Mouse (Mus musculus) liver, embryonic 14.5 days (tissue): ENCODE measurements around the gene Pkn2. TPM values are rescaled to one million over a fixed set of nuclear protein-coding genes. Genes with fewer than 3 reads are reported as not detected.
A peak's percentile ranks its signal among the peaks of the same experiment; 100 is the strongest.

ENCODE experiments used
- ATAC-seq: fragments of 200-750 bp; cut with Nextera tagmentation; 2 replicates; pipeline ENCODE4 v1.8.0; 2017; ENCODE audit warnings: moderate number of reproducible peaks, mild to moderate bottlenecking, moderate library complexity; ENCODE audit not compliant: insufficient read depth
- DNase-seq, 3 experiments: peaks; one replicate each; pipeline ENCODE4 v3.0.0-alpha.2; 2012 to 2013; ENCODE audit warnings: low read depth in 3 of 3, low spot score in 3 of 3
- H3K27ac ChIP-seq: fragments of 300-500 bp; sonication (generic); 2 replicates; pipeline ENCODE4 v1.5.1; 2014; ENCODE audit warnings: moderate library complexity, mild to moderate bottlenecking, control low read depth, inconsistent platforms
- H3K27me3 ChIP-seq: fragments of 300-500 bp; sonication (generic); 2 replicates; pipeline ENCODE4 v1.6.1; 2014; ENCODE audit warnings: mild to moderate bottlenecking, low read length, moderate library complexity; ENCODE audit not compliant: control insufficient read depth, insufficient read depth
- H3K36me3 ChIP-seq: fragments of 300-500 bp; sonication (generic); replicated peaks from 2 replicates; pipeline ENCODE4 v1.6.1; 2014; ENCODE audit warnings: low read depth; ENCODE audit not compliant: control insufficient read depth, insufficient read depth
- H3K4me1 ChIP-seq, 2 experiments: fragments of 200-500 bp in 1 of 2; fragments of 300-500 bp in 1 of 2; sonication (generic) in 1 of 2; replicated peaks; 2 replicates each; pipeline ENCODE4 v1.6.1; 2012 to 2014; ENCODE audit warnings: antibody characterized with exemption in 1 of 2, inconsistent platforms in 1 of 2, low read length in 1 of 2; ENCODE audit not compliant: control insufficient read depth in 2 of 2, insufficient read depth in 2 of 2
- H3K4me2 ChIP-seq: fragments of 300-500 bp; sonication (generic); 2 replicates; pipeline ENCODE4 v1.6.1; 2014; ENCODE audit warnings: low read depth, mild to moderate bottlenecking, control low read depth, moderate library complexity
- H3K4me3 ChIP-seq, 2 experiments: fragments of 200-500 bp in 1 of 2; fragments of 300-500 bp in 1 of 2; sonication (generic) in 1 of 2; 2 replicates each; pipeline ENCODE4 v1.5.1; 2012 to 2014; ENCODE audit warnings: low read depth in 2 of 2, low read length in 2 of 2, mild to moderate bottlenecking in 2 of 2, control low read depth in 1 of 2, inconsistent platforms in 1 of 2, moderate library complexity in 1 of 2; ENCODE audit not compliant: insufficient read depth in 1 of 2
- H3K9ac ChIP-seq: fragments of 300-500 bp; sonication (generic); replicated peaks from 2 replicates; pipeline ENCODE4 v1.6.1; 2014; ENCODE audit warnings: mild to moderate bottlenecking, control low read depth, moderate library complexity
- H3K9me3 ChIP-seq: fragments of 300-500 bp; sonication (generic); 2 replicates; pipeline ENCODE4 v1.6.1; 2016; ENCODE audit warnings: low read length, mixed read lengths; ENCODE audit not compliant: control insufficient read depth
- CTCF ChIP-seq: IDR thresholded peaks from 2 replicates; pipeline ENCODE4 v1.5.1; 2016; ENCODE audit warnings: antibody characterized with exemption, low read depth, control low read depth
- EP300 ChIP-seq: IDR thresholded peaks from 2 replicates; pipeline ENCODE4 v1.6.1; 2016; ENCODE audit warnings: antibody characterized with exemption, low read depth
- WGBS: fragments of 180-500 bp; shearing (Covaris S2); extraction: QIAGEN DNeasy Blood & Tissue Kit; methylation state at CpG from one replicate; pipeline ENCODE4 v1.1.7; 2014; ENCODE audit not compliant: insufficient replicate concordance; 5-methylcytosine and 5-hydroxymethylcytosine counted together
- polyA plus RNA-seq, 2 experiments: library from polyadenylated mRNA; depleted of rRNA in 1 of 2; stranded (reverse) in 1 of 2; unstranded in 1 of 2; fragments of >200 nt; fragmentation: Nextera tagmentation in 1 of 2; extraction: Ambion mirVana in 1 of 2; gene quantifications; 2 replicates each; pipeline versions ENCODE4 v1.2.1 to v1.2.3; 2012 to 2014

Pkn2 gene
- polyA plus RNA-seq, 2 experiments, result 14.9 to 31.1 TPM

DNA sequence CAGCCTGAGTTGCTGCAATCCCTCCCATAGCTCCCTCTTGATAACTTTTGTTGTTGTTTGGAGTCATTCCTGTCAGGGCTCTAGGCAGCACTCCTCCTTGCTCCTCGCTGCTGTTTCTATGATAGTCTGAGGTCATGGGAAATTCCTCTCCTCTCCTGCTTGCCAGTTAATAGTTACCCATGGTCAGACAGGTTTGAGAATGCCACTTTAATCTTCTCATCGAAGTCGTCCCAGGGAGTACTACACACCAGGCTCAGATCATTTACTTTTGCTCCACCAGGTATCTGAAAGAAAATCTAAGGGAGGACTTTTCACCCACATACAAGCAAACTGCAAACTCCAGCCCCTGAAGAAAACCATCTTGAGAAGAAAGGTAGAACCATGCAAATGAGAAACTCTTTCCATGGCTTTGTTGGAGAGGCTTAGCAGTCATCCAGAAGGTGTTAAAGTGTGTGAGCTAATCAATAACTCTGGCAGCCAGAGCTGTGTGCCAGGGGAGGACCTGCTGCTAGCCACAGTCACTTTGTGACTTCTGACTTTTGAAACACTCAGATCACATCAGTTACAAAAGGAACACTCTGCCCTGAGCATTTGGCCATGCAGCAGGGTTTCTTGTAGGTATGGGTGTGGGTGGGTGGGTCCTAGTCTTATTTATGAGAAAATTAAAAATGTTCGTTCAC lies 36.1 kb upstream of the Pkn2 start:
- no peak for DNase-seq

DNA sequence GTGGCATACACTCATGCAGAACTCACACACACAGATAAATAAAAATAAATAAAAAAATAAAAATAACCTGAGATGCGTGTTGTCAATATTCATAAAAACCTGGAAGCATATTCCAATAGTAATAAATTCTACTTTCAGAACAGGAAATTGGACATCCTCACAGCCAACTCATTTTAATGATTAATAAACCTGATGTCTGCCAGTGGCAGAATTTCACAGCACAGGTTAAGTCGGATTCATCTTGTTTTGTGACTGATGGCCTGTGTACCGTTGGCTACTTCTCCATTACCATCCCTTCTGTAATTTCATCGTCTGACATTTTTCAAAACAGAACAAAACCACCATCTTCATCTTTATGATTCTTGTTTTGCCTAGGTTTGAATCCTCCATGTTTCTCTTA lies 35.4 kb upstream of the Pkn2 start:
- no peak overlapping the region for H3K9ac ChIP-seq
- ATAC-seq (no peak), DNase-seq (no peak)
- WGBS, result 72% methylated on average over 4 of the region's 4 CpGs
- H3K36me3 ChIP-seq, result no peaks in the 10 kb centered on the region
- TF ChIP-seq CTCF (no peak), EP300 (no peak)
- H3K4me2 ChIP-seq, result no peak overlapping the region
- no peak overlapping the region for H3K4me3 ChIP-seq
- H3K27me3 ChIP-seq, result no peaks in the 10 kb centered on the region
- H3K27ac ChIP-seq, result no peak overlapping the region
- H3K4me1 ChIP-seq, result no peaks in the 10 kb centered on the region
- H3K9me3 ChIP-seq, result no peaks in the 10 kb centered on the region

More for the DNA sequence above, 36.1 kb upstream of the Pkn2 start:
- no peak overlapping the region for H3K4me2 ChIP-seq
- no peak overlapping the region for H3K4me3 ChIP-seq
- TF ChIP-seq CTCF (no peak), EP300 (no peak)
- H3K9me3 ChIP-seq, result no peaks in the 10 kb centered on the region
- 53% methylated on average over 4 of the region's 4 CpGs for WGBS
- H3K9ac ChIP-seq, result no peak overlapping the region
- no peaks in the 10 kb centered on the region for H3K4me1 ChIP-seq
- H3K27me3 ChIP-seq, result no peaks in the 10 kb centered on the region
- no peak overlapping the region for H3K27ac ChIP-seq
- ATAC-seq, result no peak
- no peaks in the 10 kb centered on the region for H3K36me3 ChIP-seq

DNA sequence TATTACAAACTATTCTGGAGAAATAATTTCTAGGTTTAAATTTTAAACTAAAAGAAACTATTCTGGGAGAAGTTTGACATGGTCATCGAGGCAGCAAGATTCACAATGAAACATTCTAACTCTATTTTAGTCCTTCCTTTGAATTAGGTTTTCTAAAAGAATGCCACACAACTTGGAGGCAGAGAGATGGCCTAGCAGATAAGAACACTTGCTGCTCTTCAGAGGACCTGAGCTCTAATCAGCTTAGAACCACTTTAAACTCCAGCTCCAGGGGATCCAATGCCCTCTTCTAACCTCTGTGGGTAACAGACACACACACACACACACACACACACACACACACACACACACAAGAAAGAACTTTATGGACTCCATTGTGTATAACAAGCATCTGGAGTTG lies 31.5 kb upstream of the Pkn2 start:
- ATAC-seq, result no peak
- no peak overlapping the region for H3K4me2 ChIP-seq
- H3K27ac ChIP-seq, result no peak overlapping the region
- no peaks in the 10 kb centered on the region for H3K9me3 ChIP-seq
- no peak for DNase-seq
- no peak overlapping the region for H3K4me3 ChIP-seq
- no peaks in the 10 kb centered on the region for H3K4me1 ChIP-seq
- no peaks in the 10 kb centered on the region for H3K36me3 ChIP-seq
- WGBS, result 29% methylated on average over 1 of the region's 1 CpGs
- H3K27me3 ChIP-seq, result no peaks in the 10 kb centered on the region
- H3K9ac ChIP-seq, result no peak overlapping the region
- TF ChIP-seq EP300 (no peak), CTCF (no peak)

DNA sequence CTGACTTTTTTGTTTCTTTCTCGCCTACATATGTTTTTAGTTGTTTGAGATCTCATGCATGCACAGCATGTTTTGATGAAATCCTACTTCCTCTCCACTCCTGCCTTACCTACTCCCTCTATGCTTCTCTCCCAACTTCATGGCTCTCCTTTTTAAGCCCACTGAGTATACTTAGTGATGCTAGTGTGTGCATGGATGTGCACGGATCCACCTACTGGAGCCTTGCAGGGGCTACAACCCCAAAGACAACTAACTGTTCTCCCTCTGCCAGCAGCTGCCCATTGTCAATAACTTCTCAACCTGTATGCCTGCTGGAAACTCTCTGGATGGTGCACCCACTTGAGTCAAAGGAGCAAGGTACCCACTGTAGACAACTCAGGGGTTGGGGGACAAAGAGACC lies 17.9 kb upstream of the Pkn2 start:
- no peaks in the 10 kb centered on the region for H3K27me3 ChIP-seq
- H3K9ac ChIP-seq, result no peak overlapping the region
- H3K36me3 ChIP-seq, result no peaks in the 10 kb centered on the region
- DNase-seq (no peak), ATAC-seq (no peak)
- no peak overlapping the region for H3K4me3 ChIP-seq
- no peaks in the 10 kb centered on the region for H3K9me3 ChIP-seq
- peaks cover 5 to 6% of the 10 kb centered on the region in 2 experiments for H3K4me1 ChIP-seq
- 78% methylated on average over 2 of the region's 2 CpGs for WGBS
- no peak overlapping the region for H3K4me2 ChIP-seq
- no peak overlapping the region for H3K27ac ChIP-seq
- TF ChIP-seq CTCF (0 out of 2 replicates have a peak, but pooled peaks have one; percentile 11), EP300 (no peak)

DNA sequence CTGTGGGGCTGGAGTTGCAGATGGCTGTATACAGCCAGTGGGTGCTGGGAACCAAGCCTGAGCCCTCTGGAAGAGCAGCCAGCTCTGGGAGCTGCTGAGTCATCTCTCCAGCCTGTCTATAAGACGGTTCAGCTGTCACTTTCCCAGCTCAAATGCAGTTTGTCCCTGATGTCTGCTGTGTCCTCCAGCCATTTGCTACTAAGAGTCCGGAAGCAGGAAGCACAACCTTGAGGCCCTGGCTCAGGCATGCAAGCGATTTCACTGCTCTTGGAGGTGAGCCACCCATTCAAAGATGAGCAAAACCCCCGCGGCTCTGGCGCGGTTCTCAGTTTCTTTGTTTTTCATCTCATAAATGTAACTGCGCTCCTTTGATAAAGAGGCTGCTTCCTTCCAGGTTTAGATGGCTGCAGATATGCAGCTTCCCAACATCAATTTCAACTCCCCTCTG lies 17.2 kb upstream of the Pkn2 start:
- H3K4me1 ChIP-seq, result peaks cover 5 to 6% of the 10 kb centered on the region in 2 experiments
- no peak overlapping the region; the same call in 1 of the 2 replicates for H3K9ac ChIP-seq
- peak overlapping the region in 1 of 2 experiments; percentile 17; a peak in 1 of 4 replicates for H3K4me3 ChIP-seq
- H3K36me3 ChIP-seq, result no peaks in the 10 kb centered on the region
- ATAC-seq (peak; percentile 69), DNase-seq (no peak)
- TF ChIP-seq EP300, result no peak
- no peak for TF ChIP-seq CTCF
- no peaks in the 10 kb centered on the region for H3K27me3 ChIP-seq
- peak overlapping the region; percentile 44 for H3K4me2 ChIP-seq
- WGBS, result 31% methylated on average over 8 of the region's 8 CpGs
- H3K27ac ChIP-seq, result no peak overlapping the region
- H3K9me3 ChIP-seq, result no peaks in the 10 kb centered on the region
